Mouse (Mus musculus) erythroid progenitor cell, adult 5-6 weeks (primary cell): ENCODE data around the gene Rpl21. TPM values are rescaled to one million over a fixed set of nuclear protein-coding genes. Genes with fewer than 3 reads are reported as not detected.
A peak's percentile ranks its signal among the peaks of the same experiment; 100 is the strongest.

Experiments
- ATAC-seq: replicated peaks from 2 replicates; pipeline ENCODE4 v1.8.0; 2016; ENCODE audit warnings: moderate number of reproducible peaks, mild to moderate bottlenecking, moderate TSS enrichment, inconsistent platforms; ENCODE audit not compliant: poor library complexity, low FRiP score, severe bottlenecking
- total RNA-seq, 2 experiments: library from RNA; stranded (forward) in 1 of 2; stranded (reverse) in 1 of 2; fragments of 150-400 nt in 1 of 2; fragments of 186-747, 209-891 nt in 1 of 2; gene quantifications; 2 replicates each; pipeline versions ENCODE4 v1.2.3 to v1.2.4; 2015 to 2017; ENCODE audit warnings: low replicate concordance in 2 of 2

Gene Rpl21
- total RNA-seq, 2 experiments from 2014 or later = 547 to 618 TPM

- ATAC-seq = no peak
Observed at GRCm38 (mm10) chr5:146829528-146829927, 3.2 kb upstream of the Rpl21 start.

- peak; percentile 25 for ATAC-seq
Observed at GRCm38 (mm10) chr5:146832435-146832768, 288 bp upstream of the Rpl21 start.

DNA sequence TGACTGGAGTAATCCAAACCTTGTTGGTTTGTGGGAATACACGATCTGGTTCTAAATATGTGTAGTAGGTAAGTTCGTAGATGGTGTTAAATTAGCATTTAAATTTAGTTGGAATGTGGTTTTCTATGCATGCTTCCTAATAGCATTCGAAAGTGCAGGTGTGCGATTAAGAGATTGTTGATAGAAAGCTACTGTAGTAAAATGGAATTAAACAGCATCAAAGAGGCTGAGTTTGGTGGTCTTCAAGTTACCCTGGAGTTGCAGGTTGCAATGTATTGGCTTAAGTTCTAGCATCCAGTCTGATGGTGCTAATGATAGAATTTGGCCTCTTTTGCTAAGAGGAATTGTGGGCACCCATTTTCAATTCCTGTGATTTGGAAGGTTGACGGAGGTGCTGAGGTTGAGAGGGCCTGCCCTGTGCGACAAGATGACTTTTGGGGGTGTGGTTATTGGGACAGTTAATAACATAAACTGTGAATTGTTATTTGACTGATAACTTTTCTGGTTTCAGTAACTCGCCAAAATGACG, 1.0 kb downstream of the Rpl21 start:
- ATAC-seq = no peak

- no peak for ATAC-seq
Observed at GRCm38 (mm10) chr5:146834959-146835358, 2.3 kb downstream of the Rpl21 start.

DNA sequence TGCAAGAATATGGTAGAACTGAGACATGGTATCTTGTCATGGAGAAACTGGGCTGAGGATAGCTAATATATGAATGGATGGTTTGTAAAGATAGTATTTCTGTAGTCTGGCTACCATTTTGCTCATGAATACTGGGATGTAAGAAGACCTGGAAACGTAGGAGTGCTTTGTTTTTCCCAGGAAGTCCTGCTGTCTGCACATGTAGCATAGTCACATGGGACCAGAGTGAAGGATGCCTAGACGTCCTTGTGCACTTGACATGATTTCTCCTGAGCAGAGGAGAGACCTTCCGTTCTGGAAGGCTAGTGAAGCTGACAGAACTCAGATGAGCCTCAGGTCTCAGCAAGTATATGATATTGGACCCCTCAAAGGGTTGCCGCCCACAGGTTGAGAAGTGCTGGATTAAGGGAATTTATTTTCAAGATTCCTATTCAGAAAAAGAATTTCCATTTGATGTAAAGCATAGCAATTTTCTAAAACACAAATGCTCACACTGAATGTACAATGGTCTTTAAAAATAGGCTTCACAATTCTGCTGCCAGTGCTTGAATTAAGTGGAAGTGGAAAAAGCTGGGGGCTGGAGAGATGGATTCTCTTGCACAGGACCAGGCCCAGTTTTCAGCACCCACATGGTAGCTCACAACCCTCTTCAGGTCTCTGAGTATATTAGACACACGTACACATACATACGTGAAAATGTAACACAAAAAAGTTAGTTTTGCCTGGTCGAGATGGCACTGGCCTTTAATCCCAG, 5.5 kb downstream of the Rpl21 start:
- no peak for ATAC-seq

DNA sequence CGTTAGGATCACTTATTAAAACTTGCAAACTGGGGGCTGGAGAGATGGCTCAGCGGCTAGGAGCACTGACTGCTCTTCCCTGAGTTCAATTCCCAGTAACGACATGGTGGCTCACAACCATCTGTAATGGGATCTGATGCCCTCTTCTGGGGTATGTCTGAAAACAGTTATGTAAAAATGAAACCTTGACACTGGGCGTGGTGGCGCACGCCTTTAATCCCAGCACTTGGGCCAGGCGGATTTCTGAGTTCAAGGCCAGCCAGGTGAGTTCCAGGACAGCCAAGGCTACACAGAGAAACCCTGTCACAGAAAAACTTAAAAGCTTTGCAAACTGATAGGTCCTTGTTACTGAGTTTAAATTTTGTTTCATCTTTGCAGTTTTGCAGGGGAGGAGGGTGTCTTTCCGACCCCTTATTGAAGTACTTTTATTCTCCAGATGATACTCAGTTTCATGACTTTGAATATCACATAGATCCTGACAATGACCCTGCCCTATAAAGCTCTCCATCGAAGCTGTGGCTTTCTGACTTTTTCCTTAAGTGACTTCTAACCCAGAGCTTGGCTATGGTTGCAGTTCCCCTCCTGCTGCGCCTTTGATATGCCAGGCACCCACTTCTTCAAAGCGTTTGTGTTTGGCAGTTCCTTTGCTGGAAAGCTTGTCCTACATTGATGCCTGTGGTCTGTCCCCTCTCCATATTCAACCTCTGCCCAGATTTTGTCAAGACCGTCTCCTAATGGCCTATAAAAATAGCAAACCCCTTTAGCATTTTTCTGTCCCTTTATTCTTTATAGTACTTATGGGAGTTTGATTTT, 6.4 kb downstream of the Rpl21 start:
- no peak for ATAC-seq

DNA sequence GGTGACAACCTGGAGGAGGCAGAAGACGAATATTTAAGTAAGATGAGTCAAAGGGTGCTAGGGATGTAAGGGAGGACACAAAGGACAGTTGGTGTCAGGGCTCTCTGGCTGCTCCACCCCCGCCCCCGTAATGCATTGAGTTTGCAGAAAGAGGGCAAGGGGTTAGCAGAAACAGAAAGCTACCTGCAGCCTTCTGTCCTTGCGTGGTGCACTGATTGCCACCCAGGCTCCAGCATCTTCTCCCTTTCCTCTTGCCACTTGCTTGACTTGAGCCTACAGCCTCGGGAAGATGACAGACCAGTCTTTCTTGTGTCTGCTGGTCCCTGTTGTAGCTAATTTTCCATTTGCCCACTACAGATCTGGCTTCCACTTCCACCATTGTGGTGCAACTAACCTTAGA, 7.1 kb downstream of the Rpl21 start:
- no peak for ATAC-seq

DNA sequence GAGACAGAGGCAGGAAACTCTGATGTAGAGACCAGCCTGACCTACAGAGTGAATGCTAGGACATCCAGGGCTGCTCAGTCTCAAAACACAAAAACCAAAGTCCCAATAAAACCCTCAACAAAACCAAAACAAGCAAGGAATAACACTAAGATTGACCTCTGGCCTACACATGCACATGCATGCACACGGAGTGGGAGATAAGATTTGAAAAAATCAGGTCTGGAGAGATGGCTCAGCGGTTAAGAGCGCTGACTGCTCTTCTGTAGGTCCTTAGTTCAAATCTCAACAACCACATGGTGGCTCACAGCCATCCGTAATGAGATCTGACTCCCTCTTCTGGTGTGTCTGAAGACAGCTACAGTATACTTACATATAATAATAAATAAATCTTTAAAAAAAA, 7.7 kb downstream of the Rpl21 start:
- ATAC-seq = no peak

DNA sequence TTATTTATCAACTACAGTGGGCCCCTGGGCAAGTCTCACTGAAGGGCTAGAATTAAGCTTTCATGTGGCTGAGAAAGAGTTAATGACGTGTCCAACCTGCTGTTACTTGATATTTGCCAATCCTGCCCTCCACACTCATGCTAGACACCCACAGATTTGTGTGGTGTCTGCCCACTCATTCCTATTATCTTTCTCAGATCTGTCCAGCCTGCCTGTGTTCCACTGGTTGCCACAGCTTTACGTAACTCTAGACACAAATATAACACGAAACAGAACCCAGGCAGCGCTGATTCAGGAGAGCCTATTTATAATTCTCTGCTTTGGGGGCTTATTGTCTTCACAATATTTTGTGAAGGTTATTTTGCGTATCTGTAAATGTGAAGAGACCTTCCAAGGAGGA, 8.6 kb downstream of the Rpl21 start:
- no peak for ATAC-seq

- no peak for ATAC-seq
Observed at GRCm38 (mm10) chr5:146841996-146842395, 9.3 kb downstream of the Rpl21 start.

GRCm38 (mm10) chr5:146844301-146844941, 11.7 kb downstream of the Rpl21 start:
- no peak for ATAC-seq

DNA sequence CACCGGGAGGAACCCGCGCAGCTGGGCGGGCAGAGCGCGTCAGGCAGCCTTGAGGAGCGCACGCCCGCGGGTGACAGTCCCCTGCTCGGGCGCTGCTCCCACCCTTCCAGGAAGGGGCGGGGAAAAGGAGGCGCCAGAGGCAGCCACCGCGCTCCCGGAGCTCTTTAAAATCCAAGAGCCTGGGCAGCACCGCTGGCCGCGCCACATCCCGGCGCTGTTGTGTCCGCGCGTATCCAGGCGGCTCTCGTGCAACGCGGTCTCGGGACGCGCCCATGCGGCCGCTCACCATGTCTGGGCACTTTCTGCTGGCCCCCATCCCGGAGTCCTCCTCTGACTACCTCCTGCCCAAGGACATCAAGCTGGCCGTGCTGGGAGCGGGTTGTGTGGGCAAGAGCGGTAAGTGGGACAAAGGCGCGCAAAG, 12.3 kb downstream of the Rpl21 start, which contains the start of gene Rasl11a:
Rasl11a (plus strand) TSS at position 127 of the 421 bp plus-strand sequence.
- peak; percentile 58; the same call in 1 of the 2 replicates for ATAC-seq

DNA sequence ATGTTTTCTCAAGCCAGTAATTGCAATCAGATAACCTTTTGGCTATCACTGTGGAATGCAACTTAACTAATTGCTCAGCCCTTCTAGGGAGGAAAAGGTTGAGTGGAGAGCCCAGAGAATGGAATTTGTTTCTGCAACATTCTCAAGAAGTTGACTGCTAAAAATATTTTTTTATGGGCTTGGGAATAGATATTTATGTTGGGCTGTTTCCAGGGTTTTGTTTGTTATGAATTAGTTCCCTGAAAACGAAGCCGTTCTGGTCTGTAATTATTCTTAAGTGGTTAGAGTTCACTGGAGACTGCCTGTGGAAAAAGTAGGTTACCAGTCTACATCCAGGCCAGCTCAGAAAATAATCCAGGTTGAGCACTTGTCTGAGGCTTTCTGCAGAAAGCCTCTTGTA, 13.8 kb downstream of the Rpl21 start:
- ATAC-seq = no peak

- no peak for ATAC-seq
Observed at GRCm38 (mm10) chr5:146848936-146849582, 16.4 kb downstream of the Rpl21 start.

DNA sequence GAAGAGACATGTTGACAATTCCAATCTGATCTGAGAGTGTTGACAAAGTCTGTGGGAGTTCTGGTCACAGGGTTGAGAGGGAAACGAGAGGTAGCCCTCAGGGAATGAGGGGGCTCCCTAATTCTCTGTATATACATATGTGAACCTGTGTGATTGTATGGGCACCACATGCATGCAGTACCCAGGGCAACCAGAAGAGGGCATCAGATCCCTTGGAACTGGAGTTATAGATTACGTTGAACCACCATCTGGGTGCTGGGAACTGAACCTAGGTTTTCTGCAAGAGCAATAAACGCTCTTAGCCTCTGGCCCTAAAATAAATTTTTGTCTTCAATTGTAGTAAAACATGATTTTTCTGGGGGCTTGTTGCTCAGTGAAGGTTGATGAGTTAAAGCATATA, 23.4 kb downstream of the Rpl21 start:
- ATAC-seq = no peak

GRCm38 (mm10) chr5:146857620-146858019, 24.9 kb downstream of the Rpl21 start:
- ATAC-seq = no peak

GRCm38 (mm10) chr5:146858772-146859171, 26.1 kb downstream of the Rpl21 start:
- no peak for ATAC-seq

DNA sequence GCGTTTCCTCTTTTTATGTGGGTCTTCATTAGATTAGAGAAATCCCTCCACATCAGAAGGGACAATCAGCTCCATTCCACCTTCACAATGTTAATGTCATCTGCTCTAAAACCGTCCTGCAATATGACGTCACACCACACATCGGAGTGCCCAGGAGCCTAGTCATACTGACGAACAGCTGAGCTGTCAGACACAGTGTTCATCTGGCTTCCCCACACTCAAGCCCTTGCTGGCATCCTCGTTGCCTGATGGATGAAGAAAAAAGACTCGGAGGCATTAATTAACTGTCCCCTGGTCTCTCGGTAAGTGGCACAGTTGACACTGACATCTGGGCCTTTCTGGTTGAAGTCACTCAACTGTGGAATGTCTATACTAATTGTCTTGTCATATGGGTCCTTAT, 26.6 kb downstream of the Rpl21 start:
- no peak for ATAC-seq

DNA sequence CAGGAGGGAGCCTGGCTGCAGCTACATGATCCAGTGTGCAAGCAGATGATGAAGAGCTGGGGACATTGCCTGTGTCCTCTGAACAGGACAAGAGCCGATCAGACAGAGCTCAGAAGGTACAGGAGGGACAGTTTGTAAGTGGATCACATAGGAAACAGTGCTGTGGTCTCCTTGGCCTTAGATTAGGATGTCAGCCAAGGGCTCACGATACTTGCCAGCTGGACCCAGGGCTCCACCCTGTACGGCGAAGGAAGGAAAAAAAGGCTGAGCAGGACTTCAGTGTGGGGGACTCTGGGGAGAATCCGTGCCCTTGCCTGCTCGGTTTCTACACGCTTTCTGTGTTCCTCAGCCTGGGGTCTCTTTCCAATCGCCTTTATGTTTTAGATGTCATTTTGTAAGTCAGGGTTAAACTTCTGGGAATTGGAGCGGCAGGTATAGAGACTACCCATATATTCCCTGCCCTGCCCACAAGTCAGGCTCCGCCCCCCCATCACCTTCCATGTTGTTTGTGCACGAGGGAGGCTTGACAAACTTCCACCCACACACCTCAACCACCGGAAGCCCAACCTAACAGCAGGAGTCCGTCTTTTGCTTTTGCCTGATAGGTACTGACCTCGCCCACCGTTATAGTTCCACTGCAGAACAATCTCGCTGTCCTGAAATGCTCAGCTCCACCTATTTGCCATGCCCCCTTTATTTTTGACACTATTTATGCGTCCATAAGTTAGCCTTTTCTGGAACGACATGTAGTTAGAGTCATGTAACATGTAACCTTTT, 27.7 kb downstream of the Rpl21 start:
- no peak for ATAC-seq
